Mouse (Mus musculus) thymus, postnatal 14 days (tissue): ENCODE measurements around the gene Ppm1b.

ENCODE experiments used
- DNase-seq: peaks from one replicate; pipeline ENCODE4 v3.0.0; 2021

Gene Ppm1b

DNA sequence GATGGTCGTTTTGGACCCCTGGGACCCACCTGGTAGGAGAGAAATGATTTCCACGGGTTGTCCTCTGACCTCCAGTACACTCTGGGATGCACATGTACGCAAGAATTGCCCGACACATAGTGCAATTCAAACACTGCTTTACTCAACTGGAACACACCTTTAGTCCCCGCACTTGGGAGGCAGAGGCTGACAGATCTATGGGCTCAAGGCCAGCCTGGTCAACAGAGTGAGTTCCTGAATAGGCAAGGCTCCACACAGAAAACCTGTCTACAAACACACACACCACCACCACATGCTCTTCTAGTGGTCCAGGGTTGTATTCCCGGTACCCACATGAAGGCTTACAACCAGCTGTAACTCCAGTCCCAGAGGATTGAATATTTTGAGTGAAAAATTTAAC lies 68.6 kb downstream of the Ppm1b start:
- no peak for DNase-seq

DNA sequence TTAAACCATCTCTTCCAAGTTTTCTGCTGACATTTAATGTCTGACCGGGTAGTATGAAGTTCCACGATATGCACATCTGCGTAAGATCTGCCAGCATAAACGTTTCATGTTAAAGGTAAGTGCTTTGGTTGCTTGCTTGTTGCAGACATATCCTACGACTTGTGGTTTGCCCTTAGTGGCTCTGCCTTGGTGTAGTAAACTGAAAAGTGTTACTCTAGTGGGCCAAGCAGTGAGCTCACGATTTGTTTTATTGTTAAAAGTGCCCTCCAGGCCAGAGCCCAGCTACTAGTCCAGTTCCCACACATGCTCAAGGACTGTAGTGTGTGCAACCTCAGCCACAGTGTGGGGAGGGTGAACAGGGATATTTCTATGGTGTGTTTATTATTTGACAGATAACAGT lies 69.9 kb downstream of the Ppm1b start:
- no peak for DNase-seq

DNA sequence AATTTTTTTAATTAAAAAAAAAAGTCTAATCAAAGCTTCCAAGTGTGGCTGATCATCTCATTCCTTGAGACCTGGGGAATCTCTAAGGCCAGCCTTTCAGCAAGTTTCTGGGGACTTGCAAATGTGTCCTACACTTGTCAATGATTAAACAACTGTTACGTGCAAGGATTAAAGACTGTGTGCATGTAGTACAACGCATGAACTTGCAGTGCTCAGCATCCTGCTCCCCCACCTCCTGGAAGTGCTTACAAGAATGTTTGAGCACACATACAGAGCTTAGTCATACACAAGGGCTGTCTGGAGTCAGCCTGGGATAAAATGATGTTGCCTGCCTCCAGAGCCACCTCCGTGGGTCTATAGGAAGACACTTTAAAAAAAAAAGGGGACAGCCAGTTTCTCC lies 70.7 kb downstream of the Ppm1b start:
- no peak for DNase-seq

DNA sequence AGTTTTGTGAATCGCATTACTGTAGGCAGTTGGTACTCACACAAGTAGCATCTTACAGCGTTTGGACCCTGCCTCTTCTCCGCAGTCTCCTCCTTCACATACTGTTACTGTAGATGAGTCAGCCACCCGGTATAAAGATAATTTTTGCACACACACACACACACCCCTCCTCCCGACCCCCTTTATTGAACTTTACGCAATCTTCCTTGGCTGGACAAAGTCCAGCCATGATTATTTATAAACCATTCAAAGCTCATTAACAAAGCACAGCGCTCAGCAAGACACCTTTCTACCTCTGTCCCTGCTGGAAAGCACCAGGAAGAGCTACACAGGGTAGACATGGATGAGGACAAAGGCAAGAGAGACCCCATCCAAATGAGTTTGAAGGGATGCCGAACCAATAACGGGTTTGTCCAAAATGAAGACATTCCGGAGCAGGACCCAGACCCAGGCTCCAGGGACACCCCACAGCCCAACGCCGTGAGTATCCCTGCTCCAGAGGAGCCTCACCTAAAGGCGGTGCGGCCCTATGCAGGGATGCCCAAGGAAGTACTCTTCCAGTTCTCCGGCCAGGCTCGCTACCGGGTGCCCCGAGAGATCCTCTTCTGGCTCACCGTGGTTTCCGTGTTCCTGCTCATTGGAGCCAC lies 71.7 kb downstream of the Ppm1b start, which contains the start of gene Slc3a1:
Gene Slc3a1, plus strand, starts transcription at position 284 of the 647 bp plus-strand sequence.
- DNase-seq = no peak

DNA sequence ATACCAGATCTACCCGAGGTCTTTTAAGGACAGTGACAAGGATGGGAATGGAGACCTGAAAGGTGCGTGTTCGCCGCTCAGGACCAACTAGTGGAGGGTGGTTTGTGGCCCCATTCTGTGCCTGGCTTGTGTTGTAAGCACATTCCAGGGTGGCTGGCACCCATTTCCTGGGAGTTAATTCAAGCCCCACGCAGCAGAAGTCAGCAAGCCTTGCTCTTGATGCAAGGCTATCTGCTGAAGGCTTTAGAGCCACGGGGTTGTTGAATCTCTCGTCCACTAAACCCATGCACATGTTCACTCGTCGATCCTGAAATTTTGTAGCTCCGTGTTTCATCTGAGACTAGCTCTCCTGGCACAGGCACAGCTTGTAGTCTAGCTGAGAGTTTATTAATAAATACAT lies 72.3 kb downstream of the Ppm1b start:
- DNase-seq = no peak

DNA sequence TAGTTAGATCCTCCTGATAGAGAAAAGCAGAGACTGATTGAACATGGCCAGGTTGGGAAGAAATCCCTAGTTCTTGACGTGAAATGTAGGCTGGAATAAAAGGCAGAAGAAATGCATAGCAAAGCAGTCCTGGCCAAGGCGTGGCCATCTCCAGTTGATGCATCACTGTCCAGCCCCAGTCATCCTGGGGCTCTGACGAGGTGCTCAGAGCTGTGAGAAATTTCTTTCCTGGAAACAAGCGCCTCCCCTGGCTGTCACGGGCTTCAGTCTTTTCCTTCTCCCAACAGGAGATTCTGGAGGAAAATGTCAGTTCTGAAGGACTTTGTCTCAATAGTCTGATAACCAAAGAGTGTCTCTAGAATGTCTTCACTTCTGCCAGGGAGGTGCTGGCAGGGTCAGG lies 74.1 kb downstream of the Ppm1b start:
- no peak for DNase-seq

GRCm38 (mm10) chr17:85033087-85033486 lies 76.5 kb downstream of the Ppm1b start:
- no peak for DNase-seq

DNA sequence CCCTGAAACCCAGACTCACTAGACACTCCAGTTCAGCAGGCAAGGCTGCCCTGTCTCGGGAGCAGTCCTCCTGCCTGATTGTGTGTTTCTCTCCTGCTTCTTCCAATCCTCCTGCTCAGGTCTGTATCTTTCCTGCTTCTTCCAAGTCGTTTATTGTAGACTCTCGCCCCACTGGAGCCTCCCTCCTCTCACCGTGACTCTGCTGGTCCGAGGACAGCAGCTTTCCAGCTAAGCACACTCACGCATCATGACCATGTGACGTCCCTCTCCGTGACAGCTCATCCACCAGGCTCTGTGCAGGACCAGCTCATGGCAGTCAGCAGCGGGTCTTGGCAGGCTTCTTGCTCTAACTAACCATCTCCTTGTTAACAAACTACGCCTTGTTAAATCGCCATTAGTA lies 77.5 kb downstream of the Ppm1b start:
- DNase-seq = no peak

DNA sequence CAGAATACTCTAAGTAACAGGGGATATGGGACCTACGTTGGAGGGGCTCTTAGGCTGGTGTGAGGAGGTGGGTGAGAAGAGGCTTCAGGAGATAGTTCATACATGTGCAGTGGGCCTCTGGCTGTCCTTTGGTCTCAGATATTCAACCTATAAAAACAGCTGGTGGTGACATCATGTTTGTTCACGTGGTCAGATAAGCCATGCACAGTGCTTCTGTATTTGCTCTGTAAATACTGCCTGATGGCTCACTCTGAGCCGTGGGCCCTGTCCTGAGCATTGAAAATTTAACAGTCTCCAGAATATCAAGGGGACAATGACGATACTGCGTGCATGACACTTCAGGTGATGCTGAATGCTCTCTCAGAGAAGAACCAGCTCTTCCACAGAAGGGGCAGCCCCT lies 81.3 kb downstream of the Ppm1b start:
- no peak for DNase-seq

DNA sequence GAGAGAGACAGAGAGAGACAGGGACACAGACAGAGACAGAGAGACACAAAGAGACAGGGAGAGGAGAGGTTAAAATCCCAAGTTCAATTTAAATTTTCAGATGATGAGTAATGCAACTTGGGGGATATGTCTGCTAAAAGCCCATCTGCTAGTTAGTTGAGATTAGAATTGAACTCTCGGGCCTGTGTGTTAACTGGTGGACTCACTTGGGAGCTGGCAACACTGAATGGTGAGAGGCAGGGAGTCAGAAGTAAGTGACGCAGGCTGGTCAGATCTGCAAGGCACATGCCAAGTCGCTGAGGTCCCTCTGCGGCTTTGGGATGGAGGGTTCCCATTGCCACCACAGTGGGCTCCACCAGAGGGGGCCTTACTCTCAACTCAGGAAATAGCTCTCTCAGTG lies 81.8 kb downstream of the Ppm1b start:
- DNase-seq = no peak

GRCm38 (mm10) chr17:85038761-85039160 lies 82.2 kb downstream of the Ppm1b start:
- DNase-seq = no peak

- DNase-seq = no peak
Measured at GRCm38 (mm10) chr17:85040913-85041312, 84.4 kb downstream of the Ppm1b start.

DNA sequence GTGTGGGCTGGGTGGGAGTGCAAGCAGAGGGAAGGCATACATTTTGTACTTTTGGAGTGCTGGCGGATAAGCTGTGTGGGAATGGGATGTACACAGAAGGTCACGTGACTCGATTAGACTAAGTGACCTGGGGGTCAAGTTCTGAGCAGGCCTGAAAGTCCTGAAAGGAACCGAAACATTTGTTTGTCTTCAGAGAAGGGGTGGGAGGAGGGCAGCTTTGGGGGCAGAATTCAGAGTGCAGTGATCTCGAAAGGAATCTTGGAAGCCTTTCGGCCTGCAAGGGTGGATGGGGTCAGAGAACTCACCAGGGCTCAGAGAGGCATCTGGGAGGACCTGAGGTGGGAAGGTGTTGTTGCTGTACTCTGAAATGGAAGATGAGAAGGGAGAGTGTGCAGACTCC lies 85.9 kb downstream of the Ppm1b start:
- DNase-seq = no peak

DNA sequence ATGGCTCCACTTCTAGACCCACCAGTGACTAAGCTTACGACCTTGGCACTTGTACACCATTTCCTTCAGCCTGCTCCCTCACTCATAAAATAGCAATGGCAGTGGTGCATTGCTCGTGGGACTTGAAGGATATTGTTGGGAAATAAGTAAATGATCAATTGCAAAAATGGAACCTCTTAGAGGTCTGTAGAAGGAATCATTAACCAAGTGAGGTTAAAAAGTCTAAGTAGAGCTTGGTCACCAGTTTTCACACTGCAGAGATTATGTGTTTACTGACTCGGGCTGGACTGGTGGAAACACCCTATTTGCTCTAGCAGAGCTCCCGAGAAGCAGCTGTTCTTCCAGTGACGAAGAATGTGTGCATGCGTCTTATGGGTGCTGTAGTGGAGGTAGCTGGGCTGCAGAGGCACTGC lies 86.9 kb downstream of the Ppm1b start:
- DNase-seq = no peak

GRCm38 (mm10) chr17:85044466-85044865 lies 87.9 kb downstream of the Ppm1b start:
- no peak for DNase-seq

GRCm38 (mm10) chr17:85045160-85045559 lies 88.6 kb downstream of the Ppm1b start:
- DNase-seq = peak; percentile 14

GRCm38 (mm10) chr17:85048379-85048778 lies 91.8 kb downstream of the Ppm1b start:
- no peak for DNase-seq

GRCm38 (mm10) chr17:85058276-85058675 lies 101.7 kb downstream of the Ppm1b start:
- no peak for DNase-seq

DNA sequence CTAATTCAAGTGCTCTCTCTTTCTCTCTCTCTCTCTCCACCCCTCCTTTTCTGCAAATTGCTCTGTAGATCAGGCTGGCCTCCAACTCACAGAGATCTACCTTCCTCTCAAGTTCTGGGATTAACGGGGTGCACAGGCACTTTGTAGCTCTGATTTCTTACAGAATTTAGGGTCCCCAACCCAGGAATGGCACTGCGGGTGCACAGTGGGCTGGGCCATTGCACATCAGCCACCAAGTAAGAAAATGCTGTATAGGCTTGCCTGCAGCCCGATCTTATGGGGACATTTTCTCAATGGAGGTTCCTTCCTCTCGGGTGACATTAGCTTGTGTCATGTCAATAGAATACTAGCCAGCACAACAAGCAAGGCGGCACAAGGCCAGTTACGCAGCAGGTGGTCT lies 102.6 kb downstream of the Ppm1b start:
- DNase-seq = no peak

- DNase-seq = no peak
Measured at GRCm38 (mm10) chr17:85063560-85063959, 107.0 kb downstream of the Ppm1b start.

GRCm38 (mm10) chr17:85067331-85067730 lies 110.8 kb downstream of the Ppm1b start:
- DNase-seq = no peak

DNA sequence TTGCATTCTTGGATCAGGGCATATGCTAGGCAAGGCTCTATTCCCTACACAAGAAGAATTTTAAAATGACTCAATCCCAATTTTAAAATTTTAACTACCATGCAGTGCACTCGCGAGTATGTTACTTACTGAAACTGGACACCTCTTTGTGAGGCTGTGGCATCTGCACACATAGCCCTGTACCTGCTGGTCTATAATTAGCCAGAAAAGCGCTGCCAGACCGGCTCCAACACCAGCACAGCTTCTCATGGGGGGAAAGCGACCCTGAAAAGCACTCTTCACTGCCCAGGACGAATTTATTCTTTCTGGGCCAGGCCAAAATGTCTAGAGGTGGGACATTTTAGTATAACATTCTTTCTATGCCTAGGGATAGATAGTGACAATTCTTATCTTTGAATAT lies 114.1 kb downstream of the Ppm1b start:
- no peak for DNase-seq

DNA sequence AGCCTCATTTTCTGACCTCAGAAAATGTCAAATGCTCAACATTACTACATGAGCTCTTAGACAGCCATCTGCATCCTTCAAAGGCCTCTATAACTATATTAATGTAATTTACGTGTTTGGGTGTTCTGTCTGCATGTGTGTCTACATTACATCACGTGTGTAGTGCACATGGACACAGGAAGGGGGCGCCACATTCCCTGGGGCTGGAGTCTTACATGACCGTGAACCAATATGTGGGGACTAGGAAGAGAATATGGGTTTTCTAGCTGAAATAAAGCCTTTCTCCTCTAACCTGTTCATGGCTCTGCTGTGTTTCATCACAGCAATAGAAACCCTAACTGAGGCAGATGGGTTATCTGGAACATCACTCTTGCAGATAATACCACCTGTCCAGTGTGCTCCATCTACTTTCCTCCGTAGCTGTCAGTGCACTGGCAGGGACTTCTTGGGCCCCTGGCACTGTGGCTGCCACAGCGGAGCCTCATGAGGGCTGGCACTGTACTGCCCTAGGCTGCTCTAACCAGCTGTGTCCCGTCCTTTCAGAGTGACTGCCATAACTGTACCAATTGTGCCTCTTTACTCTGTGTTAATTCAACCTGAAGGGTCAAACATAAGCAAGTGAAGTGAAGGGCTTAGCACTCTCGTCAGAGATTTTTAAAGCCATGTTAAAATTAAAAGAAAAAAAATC lies 114.7 kb downstream of the Ppm1b start:
- no peak for DNase-seq

DNA sequence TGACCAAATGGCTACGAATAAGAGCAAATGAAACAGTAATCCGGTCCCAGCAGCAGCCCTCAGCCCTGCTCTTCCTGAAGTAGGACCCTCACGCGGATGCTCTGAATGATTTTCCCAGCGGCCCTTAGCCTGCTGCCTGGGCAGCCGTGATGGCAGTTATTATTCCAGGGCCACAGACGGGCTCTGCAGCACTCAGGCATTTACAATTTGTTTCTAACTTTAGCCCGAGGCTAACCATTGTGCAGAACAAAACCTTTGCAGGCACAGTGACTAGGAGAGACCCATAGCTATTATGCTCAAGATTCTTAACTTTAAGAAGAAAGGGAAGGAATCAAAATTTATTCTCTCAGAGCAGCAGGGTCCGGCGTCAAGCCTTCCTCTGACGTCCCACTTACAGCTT lies 115.8 kb downstream of the Ppm1b start:
- DNase-seq = no peak

DNA sequence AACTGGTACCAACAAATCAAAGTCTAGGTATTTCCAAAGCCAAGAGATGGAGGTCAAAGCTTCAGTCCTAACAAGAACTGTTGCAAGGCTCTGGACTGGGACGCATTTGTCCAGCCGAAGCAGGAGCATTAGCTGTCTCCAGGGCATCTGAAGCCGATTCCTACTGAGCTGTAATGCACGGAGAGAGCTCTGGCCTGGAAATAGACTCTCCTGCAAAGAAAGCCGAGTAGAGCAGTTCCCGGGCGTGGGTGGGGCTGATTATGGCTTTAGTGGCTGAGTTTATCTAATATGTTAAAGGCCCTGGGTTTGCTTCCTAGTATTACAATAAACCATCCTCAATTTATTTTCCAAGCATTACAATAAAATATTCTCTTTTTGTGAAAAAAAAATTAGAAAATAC lies 116.7 kb downstream of the Ppm1b start:
- DNase-seq = no peak
